Mouse (Mus musculus): ENCODE results near the gene Adam25. TPM values are rescaled to one million over a fixed set of nuclear protein-coding genes. Genes with fewer than 3 reads are reported as not detected.
"Not testable (repeated sequence)": the region's sequence is repeated elsewhere in the genome, so short reads cannot be mapped to it uniquely, and the experiment has no call there.

Gene Adam25
- total RNA-seq (2012; rRNA removed) (not detected in 2 replicates), total RNA-seq (2014; rRNA removed) (not detected in 2 replicates), polyA plus RNA-seq (2012; ENCODE audit: insufficient read length, low read depth) (not detected in 2 replicates)

GRCm38 (mm10) chr8:40751908-40752307 is at the start of gene Adam25:
Gene Adam25 (plus strand): TSS chr8:40752208.
- H3K4me2 ChIP-seq (ENCODE audit: insufficient read depth, low read depth, poor library complexity, severe bottlenecking); H3K4me3 ChIP-seq (replicated peaks in 1 of 3; ENCODE audit: low read depth in 2 of 3, low read length in 2 of 3, poor library complexity in 1 of 3); H3K36me3 ChIP-seq (replicated peaks in 1 of 2; ENCODE audit: control insufficient read depth in 1 of 2, insufficient read depth in 1 of 2, low read length in 1 of 2); H3K9me3 ChIP-seq (replicated peaks; ENCODE audit: low read length); H3K9ac ChIP-seq (ENCODE audit: insufficient read depth, low read depth); dilution Hi-C loops (cut with MboI; ENCODE audit: extremely low pct_ligation_motif_present, extremely low pct_unique_long_range_greater_than_20kb, low sequenced_read_pairs); H3K4me1 ChIP-seq (ENCODE audit: control insufficient read depth in 1 of 2, insufficient read depth in 2 of 2); H3K27ac ChIP-seq (ENCODE audit: insufficient read depth, low read depth); H3K79me2 ChIP-seq (replicated peaks; ENCODE audit: control insufficient read depth, extremely low read depth, insufficient read depth, poor library complexity, severe bottlenecking); in situ Hi-C loops (cut with MboI; ENCODE audit: low pct_ligation_motif_present, low pct_unique_long_range_greater_than_20kb, low sequenced_read_pairs); DNase-seq (ENCODE audit: extremely low read depth); H3K27me3 ChIP-seq (replicated peaks): not testable (repeated sequence)

- H3K36me3 ChIP-seq (replicated peaks in 1 of 2; ENCODE audit: control insufficient read depth in 1 of 2, insufficient read depth in 1 of 2, low read length in 1 of 2); H3K4me1 ChIP-seq (ENCODE audit: control insufficient read depth in 1 of 2, insufficient read depth in 2 of 2); H3K9ac ChIP-seq (ENCODE audit: insufficient read depth, low read depth); H3K27me3 ChIP-seq (replicated peaks); H3K4me2 ChIP-seq (ENCODE audit: insufficient read depth, low read depth, poor library complexity, severe bottlenecking); H3K9me3 ChIP-seq (replicated peaks; ENCODE audit: low read length); dilution Hi-C loops (cut with MboI; ENCODE audit: extremely low pct_ligation_motif_present, extremely low pct_unique_long_range_greater_than_20kb, low sequenced_read_pairs); DNase-seq (ENCODE audit: extremely low read depth); H3K4me3 ChIP-seq (replicated peaks in 1 of 3; ENCODE audit: low read depth in 2 of 3, low read length in 2 of 3, poor library complexity in 1 of 3); H3K27ac ChIP-seq (ENCODE audit: insufficient read depth, low read depth); H3K79me2 ChIP-seq (replicated peaks; ENCODE audit: control insufficient read depth, extremely low read depth, insufficient read depth, poor library complexity, severe bottlenecking); in situ Hi-C loops (cut with MboI; ENCODE audit: low pct_ligation_motif_present, low pct_unique_long_range_greater_than_20kb, low sequenced_read_pairs): not testable (repeated sequence)
These were observed 36.6 kb upstream of the Adam25 start for GRCm38 (mm10) chr8:40715406-40715805.

DNA sequence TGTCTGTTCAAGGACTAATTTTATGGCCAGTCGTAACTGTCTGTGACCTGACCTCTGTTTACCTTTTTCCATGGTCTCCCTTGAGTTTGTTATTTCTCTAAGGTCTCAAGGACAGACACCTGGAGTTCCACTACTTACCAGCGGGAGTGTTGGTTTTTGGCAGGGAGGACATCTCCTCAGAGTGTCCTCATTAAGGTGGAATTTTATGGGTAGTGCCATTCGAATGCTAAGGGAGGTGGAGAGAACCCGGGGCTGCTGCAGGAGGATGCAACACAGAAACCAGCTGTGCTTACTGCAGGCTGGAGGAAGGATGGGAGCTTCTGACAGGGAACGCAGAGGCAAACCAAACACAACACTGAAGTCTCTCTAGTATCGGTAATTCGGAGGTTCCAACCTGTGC is 36.0 kb upstream of the Adam25 start:
- dilution Hi-C loops (cut with MboI; ENCODE audit: extremely low pct_ligation_motif_present, extremely low pct_unique_long_range_greater_than_20kb, low sequenced_read_pairs) (no loop called here), in situ Hi-C loops (cut with MboI; ENCODE audit: low pct_ligation_motif_present, low pct_unique_long_range_greater_than_20kb, low sequenced_read_pairs) (no loop called here)
- TF ChIP-seq MAX (IDR thresholded peaks at IDR 0.05; ENCODE audit: low read length) (no peak), MAFK (IDR thresholded peaks at IDR 0.05; ENCODE audit: insufficient replicate concordance, low read length) (no peak), RCOR1 (conservative IDR thresholded peaks at IDR 0.05; ENCODE audit: low read depth, low read length) (no peak), MXI1 (IDR thresholded peaks at IDR 0.05; ENCODE audit: low read depth, low read length) (no peak), ZMIZ1 (IDR thresholded peaks at IDR 0.05; ENCODE audit: low read depth, low read length) (no peak), E2F4 (IDR thresholded peaks at IDR 0.05; ENCODE audit: insufficient replicate concordance, low read depth, low read length) (no peak), MEF2A (IDR thresholded peaks at IDR 0.05; ENCODE audit: borderline replicate concordance, low read depth, low read length) (no peak), IRF4 (IDR thresholded peaks at IDR 0.05; ENCODE audit: low read depth, low read length) (no peak), GABPA (IDR thresholded peaks at IDR 0.05; ENCODE audit: insufficient replicate concordance, low read depth, low read length) (no peak)
- Histone ChIP-seq H3K4me2 (ENCODE audit: insufficient read depth, low read depth, poor library complexity, severe bottlenecking) (no peak overlapping the region), H3K9me3 (replicated peaks; ENCODE audit: low read length) (no peaks in the 10 kb centered on the region), H3K27ac (ENCODE audit: insufficient read depth, low read depth) (no peak overlapping the region), H3K36me3 (replicated peaks in 1 of 2; ENCODE audit: control insufficient read depth in 1 of 2, insufficient read depth in 1 of 2, low read length in 1 of 2) (no peaks in the 10 kb centered on the region), H3K4me3 (replicated peaks in 1 of 3; ENCODE audit: low read depth in 2 of 3, low read length in 2 of 3, poor library complexity in 1 of 3) (no peak overlapping the region), H3K27me3 (replicated peaks) (no peaks in the 10 kb centered on the region), H3K4me1 (ENCODE audit: control insufficient read depth in 1 of 2, insufficient read depth in 2 of 2) (no peaks in the 10 kb centered on the region), H3K9ac (ENCODE audit: insufficient read depth, low read depth) (no peak overlapping the region), H3K79me2 (replicated peaks; ENCODE audit: control insufficient read depth, extremely low read depth, insufficient read depth, poor library complexity, severe bottlenecking) (no peaks in the 10 kb centered on the region)
- no peak for DNase-seq (ENCODE audit: extremely low read depth)

Measured in CH12.LX (cell line).